Mouse (Mus musculus): Measurements from ENCODE around the gene Sobp. TPM values are rescaled to one million over a fixed set of nuclear protein-coding genes. Genes with fewer than 3 reads are reported as not detected.

Sobp gene
- total and polyA plus RNA-seq, 3 experiments: under 0.01 TPM; not detected in 2

- ATAC-seq (ENCODE audit: extremely low read depth, insufficient number of reproducible peaks, low FRiP score, poor library complexity, severe bottlenecking) (no peak), DNase-seq (ENCODE audit: low spot score) (no peak)
- no peaks in the 10 kb centered on the region for H3K9me3 ChIP-seq (replicated peaks)
- H3K27me3 ChIP-seq (ENCODE audit: insufficient read depth, low read length): no peaks in the 10 kb centered on the region
- no peaks in the 10 kb centered on the region for H3K4me1 ChIP-seq (ENCODE audit: insufficient read depth, low read depth, low read length)
- no peaks in the 10 kb centered on the region for H3K36me3 ChIP-seq (replicated peaks)
- no peak for TF ChIP-seq GATA1 (IDR thresholded peaks at IDR 0.05; ENCODE audit: borderline replicate concordance, low read length)
- TF ChIP-seq CTCF (IDR thresholded peaks at IDR 0.05; ENCODE audit: low read depth, low read length): no peak
- no peak for TF ChIP-seq TAL1 (conservative IDR thresholded peaks at IDR 0.05; ENCODE audit: low read depth, low read length)
- no peak for TF ChIP-seq GATA2 (IDR thresholded peaks at IDR 0.05; ENCODE audit: borderline replicate concordance, low read depth, low read length)
- H3K4me3 ChIP-seq (ENCODE audit: low read depth, low read length): no peak overlapping the region
Measured at GRCm38 (mm10) chr10:43041794-43042193, 132.5 kb downstream of the Sobp start.

DNA sequence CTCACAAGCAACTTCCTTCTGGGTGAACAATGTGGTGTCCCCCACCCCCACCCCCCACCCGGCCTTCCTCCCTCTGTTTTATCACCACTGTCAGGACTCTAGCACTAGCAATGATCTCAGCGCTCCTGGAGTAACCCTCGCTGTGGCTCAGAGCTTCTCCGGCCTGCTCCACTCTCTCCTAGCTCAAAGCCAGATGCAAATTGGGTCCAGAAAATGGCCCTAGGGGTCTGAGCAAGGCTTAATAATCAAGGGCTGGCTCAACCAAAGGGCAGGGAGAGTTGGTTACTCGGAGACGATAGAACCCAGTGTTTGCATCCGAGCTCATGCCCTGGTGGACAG lies 136.9 kb downstream of the Sobp start:
- ATAC-seq (ENCODE audit: extremely low read depth, insufficient number of reproducible peaks, low FRiP score, poor library complexity, severe bottlenecking): no peak
- H3K9me3 ChIP-seq (replicated peaks): no peaks in the 10 kb centered on the region
- DNase-seq (ENCODE audit: low spot score): no peak

GRCm38 (mm10) chr10:43036646-43037454 lies 137.5 kb downstream of the Sobp start:
- no peak for DNase-seq (ENCODE audit: low spot score)
- Histone ChIP-seq H3K36me3 (replicated peaks) (no peaks in the 10 kb centered on the region), H3K4me3 (ENCODE audit: low read depth, low read length) (no peak overlapping the region), H3K27me3 (ENCODE audit: insufficient read depth, low read length) (no peaks in the 10 kb centered on the region), H3K4me1 (ENCODE audit: insufficient read depth, low read depth, low read length) (no peaks in the 10 kb centered on the region), H3K9me3 (replicated peaks) (no peaks in the 10 kb centered on the region)
- no peak for ATAC-seq (ENCODE audit: extremely low read depth, insufficient number of reproducible peaks, low FRiP score, poor library complexity, severe bottlenecking)
- TF ChIP-seq GATA2 (IDR thresholded peaks at IDR 0.05; ENCODE audit: borderline replicate concordance, low read depth, low read length) (no peak), TAL1 (conservative IDR thresholded peaks at IDR 0.05; ENCODE audit: low read depth, low read length) (no peak), POLR2AphosphoS5 (IDR thresholded peaks at IDR 0.05; ENCODE audit: insufficient replicate concordance, low read depth, low read length) (no peak), CTCF (IDR thresholded peaks at IDR 0.05; ENCODE audit: low read depth, low read length) (no peak), GATA1 (IDR thresholded peaks at IDR 0.05; ENCODE audit: borderline replicate concordance, low read length) (no peak)

More for the DNA sequence above, 136.9 kb downstream of the Sobp start:
- H3K4me3 ChIP-seq (ENCODE audit: low read depth, low read length): no peak overlapping the region
- H3K36me3 ChIP-seq (replicated peaks): no peaks in the 10 kb centered on the region
- TF ChIP-seq CTCF (IDR thresholded peaks at IDR 0.05; ENCODE audit: low read depth, low read length) (no peak), GATA1 (IDR thresholded peaks at IDR 0.05; ENCODE audit: borderline replicate concordance, low read length) (no peak), GATA2 (IDR thresholded peaks at IDR 0.05; ENCODE audit: borderline replicate concordance, low read depth, low read length) (no peak), POLR2AphosphoS5 (IDR thresholded peaks at IDR 0.05; ENCODE audit: insufficient replicate concordance, low read depth, low read length) (no peak), TAL1 (conservative IDR thresholded peaks at IDR 0.05; ENCODE audit: low read depth, low read length) (no peak)
- H3K4me1 ChIP-seq (ENCODE audit: insufficient read depth, low read depth, low read length): no peaks in the 10 kb centered on the region
- H3K27me3 ChIP-seq (ENCODE audit: insufficient read depth, low read length): no peaks in the 10 kb centered on the region

- Histone ChIP-seq H3K9me3 (replicated peaks) (no peaks in the 10 kb centered on the region), H3K27me3 (ENCODE audit: insufficient read depth, low read length) (no peaks in the 10 kb centered on the region), H3K4me3 (ENCODE audit: low read depth, low read length) (no peak overlapping the region), H3K36me3 (replicated peaks) (no peaks in the 10 kb centered on the region), H3K4me1 (ENCODE audit: insufficient read depth, low read depth, low read length) (no peaks in the 10 kb centered on the region)
- DNase-seq (ENCODE audit: low spot score) (no peak), ATAC-seq (ENCODE audit: extremely low read depth, insufficient number of reproducible peaks, low FRiP score, poor library complexity, severe bottlenecking) (no peak)
- TF ChIP-seq CTCF (IDR thresholded peaks at IDR 0.05; ENCODE audit: low read depth, low read length): no peak
- no peak for TF ChIP-seq GATA1 (IDR thresholded peaks at IDR 0.05; ENCODE audit: borderline replicate concordance, low read length)
- no peak for TF ChIP-seq POLR2AphosphoS5 (IDR thresholded peaks at IDR 0.05; ENCODE audit: insufficient replicate concordance, low read depth, low read length)
- TF ChIP-seq GATA2 (IDR thresholded peaks at IDR 0.05; ENCODE audit: borderline replicate concordance, low read depth, low read length): no peak
- no peak for TF ChIP-seq TAL1 (conservative IDR thresholded peaks at IDR 0.05; ENCODE audit: low read depth, low read length)
Measured at GRCm38 (mm10) chr10:43035579-43035978, 138.8 kb downstream of the Sobp start.

GRCm38 (mm10) chr10:43034811-43035210 lies 139.5 kb downstream of the Sobp start:
- TF ChIP-seq CTCF (IDR thresholded peaks at IDR 0.05; ENCODE audit: low read depth, low read length) (no peak), GATA2 (IDR thresholded peaks at IDR 0.05; ENCODE audit: borderline replicate concordance, low read depth, low read length) (no peak), TAL1 (conservative IDR thresholded peaks at IDR 0.05; ENCODE audit: low read depth, low read length) (no peak), POLR2AphosphoS5 (IDR thresholded peaks at IDR 0.05; ENCODE audit: insufficient replicate concordance, low read depth, low read length) (no peak), GATA1 (IDR thresholded peaks at IDR 0.05; ENCODE audit: borderline replicate concordance, low read length) (no peak)
- H3K9me3 ChIP-seq (replicated peaks): no peaks in the 10 kb centered on the region
- no peak overlapping the region for H3K4me3 ChIP-seq (ENCODE audit: low read depth, low read length)
- no peak for ATAC-seq (ENCODE audit: extremely low read depth, insufficient number of reproducible peaks, low FRiP score, poor library complexity, severe bottlenecking)
- H3K27me3 ChIP-seq (ENCODE audit: insufficient read depth, low read length): no peaks in the 10 kb centered on the region
- DNase-seq (ENCODE audit: low spot score): no peak
- H3K4me1 ChIP-seq (ENCODE audit: insufficient read depth, low read depth, low read length): no peaks in the 10 kb centered on the region
- H3K36me3 ChIP-seq (replicated peaks): no peaks in the 10 kb centered on the region

- H3K4me1 ChIP-seq (ENCODE audit: insufficient read depth, low read depth, low read length): no peaks in the 10 kb centered on the region
- ATAC-seq (ENCODE audit: extremely low read depth, insufficient number of reproducible peaks, low FRiP score, poor library complexity, severe bottlenecking) (no peak), DNase-seq (ENCODE audit: low spot score) (no peak)
- no peak overlapping the region for H3K4me3 ChIP-seq (ENCODE audit: low read depth, low read length)
- TF ChIP-seq GATA1 (IDR thresholded peaks at IDR 0.05; ENCODE audit: borderline replicate concordance, low read length) (no peak), POLR2AphosphoS5 (IDR thresholded peaks at IDR 0.05; ENCODE audit: insufficient replicate concordance, low read depth, low read length) (no peak), TAL1 (conservative IDR thresholded peaks at IDR 0.05; ENCODE audit: low read depth, low read length) (no peak)
- no peaks in the 10 kb centered on the region for H3K36me3 ChIP-seq (replicated peaks)
- no peaks in the 10 kb centered on the region for H3K9me3 ChIP-seq (replicated peaks)
- H3K27me3 ChIP-seq (ENCODE audit: insufficient read depth, low read length): no peaks in the 10 kb centered on the region
Measured at GRCm38 (mm10) chr10:43033481-43034248, 140.7 kb downstream of the Sobp start.
